Mouse (Mus musculus) embryonic stem cell, embryonic (primary cell): ENCODE data around the gene Gm21994.
"Not testable (repeated sequence)": the region's sequence is repeated elsewhere in the genome, so short reads cannot be mapped to it uniquely, and the experiment has no call there.

Experiments used
- CTCF ChIA-PET, 4 experiments: fragments of 300-600 bp in 2 of 4; fragments of 350-600 bp in 2 of 4; sonication (Branson Sonifier 250); formaldehyde crosslinking; loops; one replicate each; lab custom pipeline; 2022; ENCODE audit warnings: inconsistent platforms in 2 of 4; lab: Charles Lee
- POLR2A ChIA-PET, 4 experiments: fragments of 300-600 bp in 2 of 4; fragments of 350-600 bp in 2 of 4; sonication (Branson Sonifier 250); formaldehyde crosslinking; loops; one replicate each; lab custom pipeline; 2022; ENCODE audit warnings: antibody characterized with exemption in 4 of 4, inconsistent platforms in 1 of 4; lab: Charles Lee

Gene Gm21994

DNA sequence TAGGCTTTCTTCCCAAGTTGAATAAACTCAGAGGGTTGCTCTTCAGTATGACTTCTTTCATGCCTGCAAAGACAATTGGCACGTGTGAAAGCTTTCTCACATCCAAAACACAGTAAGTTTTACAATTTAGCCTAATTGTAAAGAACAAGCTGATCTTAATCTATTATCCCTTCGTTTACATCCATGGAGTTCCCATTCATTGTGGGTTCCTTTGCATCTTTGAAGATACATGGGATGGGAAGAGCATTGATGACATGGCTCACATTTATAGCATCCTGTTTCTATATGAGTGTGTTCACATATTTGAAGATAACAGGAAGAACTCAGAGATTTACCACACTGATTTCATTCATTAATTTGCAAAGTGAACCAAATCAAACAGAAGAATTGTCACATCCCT is at the start of gene Gm21994:
Gene Gm21994, minus strand, starts transcription at position 101 of the 400 bp plus-strand sequence.
- POLR2A ChIA-PET, CTCF ChIA-PET: not testable (repeated sequence)

DNA sequence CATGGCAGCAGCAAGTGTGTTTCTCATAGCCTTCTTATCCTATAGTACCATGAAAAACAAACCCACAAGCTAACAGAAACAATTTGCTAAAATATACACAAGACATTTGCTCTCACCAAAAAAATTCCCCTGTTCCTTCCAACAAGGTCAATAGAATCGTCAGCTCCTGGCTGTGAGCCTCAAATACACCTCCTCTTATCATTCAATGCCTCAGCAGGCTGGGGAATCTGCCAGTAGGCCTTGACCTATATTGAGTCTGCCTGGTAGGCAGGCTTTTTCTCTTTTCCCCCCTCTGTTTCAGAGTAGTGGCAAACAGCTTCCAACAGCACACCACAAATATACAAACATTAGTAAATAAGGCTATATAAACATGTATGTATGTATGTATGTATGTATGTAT is 43.7 kb upstream of the Gm21994 start:
- ChIA-PET POLR2A (interaction anchor here in 2 of 4 experiments (0.7 kb wide), 2 partner anchors 12 to 485 kb away, joined by 3 to 5 read pairs; no protein-coding TSS in a partner anchor), CTCF (no interaction called here)

DNA sequence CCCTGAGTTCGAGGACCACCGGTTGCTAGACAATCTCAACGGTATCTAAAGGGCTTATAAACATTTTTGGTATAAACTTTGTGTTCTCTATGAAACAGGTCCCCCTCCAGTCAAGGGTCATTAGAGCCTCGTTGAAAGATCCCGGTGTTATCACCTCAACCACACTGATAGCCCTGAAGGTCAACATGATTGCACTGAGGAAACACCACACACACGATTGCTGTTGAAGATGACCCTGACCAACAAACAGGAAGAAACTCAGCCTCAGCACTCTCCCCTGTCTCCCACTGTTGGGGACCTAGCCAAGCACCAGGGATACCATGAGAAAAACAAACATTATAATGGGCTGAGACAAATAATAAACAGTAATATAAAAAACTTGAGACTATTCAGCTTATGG is 38.3 kb upstream of the Gm21994 start:
- POLR2A ChIA-PET = interaction anchor here in 1 of 4 experiments (1.5 kb wide), 1 partner anchor 17 kb away, joined by 4 read pairs; no protein-coding TSS in a partner anchor
- CTCF ChIA-PET = no interaction called here

DNA sequence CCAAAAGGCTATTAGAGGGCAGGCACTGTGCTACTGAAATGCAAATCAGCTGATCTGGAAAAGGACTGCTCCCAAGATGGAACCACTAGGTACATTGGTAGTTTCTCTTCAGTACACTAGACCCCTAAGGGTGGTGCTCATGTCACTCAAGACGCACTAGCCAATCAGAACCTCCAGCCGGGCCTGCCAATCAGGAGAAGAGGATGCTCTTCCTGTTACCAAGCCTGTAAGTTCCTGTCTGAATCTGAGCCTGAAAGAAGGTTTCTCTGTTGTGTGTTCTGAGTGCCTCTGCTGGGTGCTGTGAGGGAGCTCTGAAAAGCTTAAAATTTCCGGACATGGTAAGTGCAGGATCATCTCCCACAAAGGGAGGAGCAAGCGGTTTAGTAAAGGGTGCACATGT is 1.9 kb upstream of the Gm21994 start, which contains the start of gene Gm14124:
Gene Gm14124, plus strand, starts transcription at position 227 of the 400 bp plus-strand sequence.
- POLR2A ChIA-PET = interaction anchor here in 3 of 4 experiments (0.7 to 1.3 kb wide), 3 partner anchors 51 to 54 kb away, joined by 3 to 4 read pairs (median 4); no protein-coding TSS in a partner anchor
- CTCF ChIA-PET = interaction anchor here in 3 of 4 experiments (0.6 to 1.2 kb wide), 7 partner anchors 48 to 915 kb away, joined by 3 to 4 read pairs (median 3); partner anchors contain the start of gene Zfp345 (in 1 of the 3)

DNA sequence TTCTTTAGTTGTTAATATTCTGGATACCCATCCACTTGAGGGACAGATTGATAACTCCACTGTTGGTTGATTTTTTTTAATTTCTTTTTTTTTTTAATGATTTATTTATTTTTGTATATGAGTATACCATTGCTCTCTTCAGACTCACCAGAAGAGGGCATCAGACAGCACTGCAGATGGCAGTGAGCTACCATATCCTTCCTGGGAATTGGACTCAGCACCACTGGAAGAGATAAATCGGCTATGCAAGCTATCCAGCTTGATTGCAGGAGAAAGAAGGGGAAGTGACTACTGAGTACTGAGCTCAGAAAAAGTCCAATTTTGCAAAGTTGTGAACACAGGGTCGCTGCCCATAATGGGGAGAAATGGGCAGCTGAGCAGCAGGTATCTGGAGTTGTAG is 1.5 kb upstream of the Gm21994 start:
- POLR2A ChIA-PET = interaction anchor here in 3 of 4 experiments (0.7 to 1.3 kb wide), 3 partner anchors 52 to 54 kb away, joined by 3 to 4 read pairs (median 4); no protein-coding TSS in a partner anchor
- CTCF ChIA-PET = interaction anchor here in 3 of 4 experiments (0.6 to 1.2 kb wide), 7 partner anchors 48 to 914 kb away, joined by 3 to 4 read pairs (median 3); partner anchors contain the start of gene Zfp345 (in 1 of the 3)

DNA sequence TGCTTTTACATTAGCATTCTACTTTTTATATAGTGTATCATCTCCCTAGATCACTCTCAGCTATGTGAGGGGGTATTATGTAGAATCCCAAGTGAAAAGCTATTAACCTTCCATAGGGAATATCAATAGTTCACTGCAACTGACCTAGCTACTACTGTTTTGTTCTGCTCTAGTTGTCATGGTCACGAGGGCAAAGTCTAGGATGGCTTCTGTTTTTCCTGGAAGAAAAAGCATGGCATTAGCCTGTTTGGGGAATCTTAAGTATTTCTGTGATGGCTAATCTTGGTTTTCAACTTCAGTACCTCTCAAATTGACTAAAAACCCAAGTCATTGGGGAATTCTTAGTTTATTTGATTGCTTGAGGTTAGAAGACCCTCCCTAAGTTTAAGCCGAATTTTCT is 12.2 kb downstream of the Gm21994 start:
- ChIA-PET POLR2A (no interaction called here), CTCF (no interaction called here)

DNA sequence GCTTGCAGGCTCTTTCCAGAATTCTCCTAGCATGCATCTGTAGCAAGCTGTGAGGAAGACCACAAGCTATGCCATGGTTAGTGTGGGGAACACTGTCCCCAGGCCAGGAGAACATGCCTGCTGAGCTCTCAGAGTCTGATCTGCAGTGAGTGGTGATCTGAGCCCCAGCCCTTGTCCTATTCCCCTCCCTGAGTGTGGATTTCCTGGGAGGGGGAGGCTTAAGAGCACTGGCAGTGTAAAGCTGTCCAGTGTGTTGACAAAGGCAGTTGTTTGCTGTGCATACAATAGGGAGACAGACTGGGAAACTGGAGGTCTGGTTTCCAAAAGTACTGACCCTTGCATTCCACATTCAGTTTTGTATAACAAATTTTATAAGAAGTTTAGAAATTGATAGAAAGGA is 32.1 kb downstream of the Gm21994 start:
- POLR2A ChIA-PET, CTCF ChIA-PET: not testable (repeated sequence)

DNA sequence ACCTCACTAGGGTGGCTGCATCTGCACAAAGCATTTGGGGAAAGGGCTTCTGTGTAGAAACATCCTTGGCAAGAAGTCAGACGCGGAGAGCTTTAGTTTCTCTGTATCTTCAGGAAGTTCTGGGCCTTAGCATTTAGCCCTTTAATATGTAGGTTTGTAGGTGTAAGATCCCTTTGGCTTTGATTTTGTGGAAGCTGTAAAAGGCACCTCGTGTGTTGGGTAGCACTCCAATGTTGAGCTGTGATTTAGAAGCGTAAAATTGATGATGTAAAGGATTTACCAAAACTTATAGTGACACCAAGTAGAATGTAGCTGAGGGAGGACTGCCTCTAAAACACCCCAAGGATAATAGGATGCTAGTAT is 37.0 kb downstream of the Gm21994 start:
- CTCF ChIA-PET = not testable (repeated sequence)
- POLR2A ChIA-PET = interaction anchor here in 3 of 4 experiments (1.0 to 1.5 kb wide), 3 partner anchors 233 to 442 kb away, joined by 6 to 19 read pairs (median 7); partner anchors contain the start of gene Zfp442 (in 2 of the 3)

DNA sequence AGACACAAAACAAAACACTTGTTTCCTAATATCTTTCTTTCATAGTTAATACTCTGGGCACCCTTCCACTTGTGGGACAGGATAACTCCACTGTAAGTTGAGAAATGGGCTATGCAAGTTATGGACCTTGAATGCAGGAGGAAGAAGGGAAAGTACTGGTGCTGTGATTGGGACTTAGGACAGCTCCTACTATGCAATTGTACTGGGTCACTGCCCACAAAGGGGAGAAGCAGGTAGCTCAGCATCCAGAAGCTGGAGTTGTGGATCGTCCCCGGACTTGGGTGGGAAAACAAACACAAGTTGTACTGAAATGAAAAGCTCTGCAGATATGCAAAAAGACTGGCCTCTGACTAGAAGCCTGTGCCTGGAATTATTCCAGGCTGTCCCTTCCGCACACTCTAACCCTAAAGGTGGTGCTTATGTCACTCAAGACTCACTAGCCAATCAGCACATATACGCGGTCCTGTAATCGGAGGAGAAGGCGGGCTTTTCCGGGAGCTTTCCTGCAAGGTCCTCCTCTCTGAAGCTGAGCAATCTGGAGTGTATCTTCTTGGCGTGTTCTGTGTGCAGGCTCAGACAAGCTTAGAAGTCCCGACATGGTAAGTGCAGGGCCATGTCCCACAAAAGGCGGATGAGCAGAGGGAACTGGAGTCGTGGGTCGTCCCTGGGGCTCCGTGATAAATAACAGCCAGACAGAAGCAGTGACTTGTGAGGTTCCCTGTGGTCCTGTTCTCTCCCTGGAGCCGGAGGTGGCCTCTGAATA is 37.6 kb downstream of the Gm21994 start, which contains the start of gene Zfp937:
Gene Zfp937, plus strand, starts transcription at position 474 of the 763 bp plus-strand sequence.
- ChIA-PET CTCF (interaction anchor here in 1 of 4 experiments (0.7 kb wide), 1 partner anchor 234 kb away, joined by 3 read pairs; no protein-coding TSS in a partner anchor), POLR2A (interaction anchor here in 2 of 4 experiments (1.3 to 1.5 kb wide), 2 partner anchors 234 kb away, joined by 6 to 19 read pairs; partner anchors contain the start of gene Zfp442 (in 2 of the 2))
